In the genomic region with DNA sequence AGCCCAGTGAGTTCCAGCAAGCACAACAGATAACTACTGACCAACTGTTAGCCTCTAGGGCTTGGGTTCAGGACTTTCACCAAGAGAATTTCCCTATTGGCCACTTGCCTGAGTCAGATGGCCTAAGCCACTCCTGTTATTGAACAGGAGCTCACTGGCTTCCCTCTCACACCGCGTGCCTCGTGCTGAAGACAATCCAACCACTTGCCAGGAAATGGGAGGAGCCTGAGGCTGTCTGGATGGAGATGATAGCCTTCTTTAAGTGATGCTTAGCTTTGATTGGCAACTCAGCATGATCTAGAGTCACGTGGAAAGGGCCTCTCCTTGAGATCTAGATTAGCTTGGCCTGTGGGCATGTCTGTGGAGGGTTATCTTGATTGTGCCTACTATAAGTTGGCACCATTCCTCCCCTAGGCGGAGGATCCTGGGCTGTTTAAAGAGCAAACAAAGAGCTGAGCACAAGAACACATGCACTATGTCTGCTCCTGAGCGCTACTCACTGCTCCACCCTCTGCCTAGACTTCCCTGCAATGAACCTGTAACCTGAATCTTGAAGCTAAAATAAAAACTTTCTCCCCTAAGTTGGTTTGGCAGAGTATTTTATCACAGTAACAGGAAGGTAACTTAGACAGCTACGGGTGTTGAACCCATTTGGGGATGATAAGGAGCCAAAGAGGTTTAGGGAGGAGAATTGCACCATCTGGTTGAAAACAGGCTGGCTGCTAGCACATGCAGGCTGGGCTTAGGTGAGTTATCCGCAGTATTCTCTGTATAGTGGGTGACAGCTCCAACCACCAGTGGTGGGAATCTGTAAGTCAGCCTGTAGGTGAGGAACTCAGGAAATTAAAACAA, we compare ENCODE assay signal across 9 mouse cellular contexts. TPM values are rescaled to one million over a fixed set of nuclear protein-coding genes. Genes with fewer than 3 reads are reported as not detected.
DNase-seq lines count a peak whose midpoint lies in the region; ATAC-seq and TF ChIP-seq lines count a peak whose summit lies in the region.
"Had no signal": no experiment of that assay in that cellular context is flagged by ENCODE, and none has a peak within 500 bp of the region (broad histone marks: within the 10 kb centered on the region; RNA-seq: fewer than 3 reads in every experiment).

No protein-coding gene starts in this region.

- peaks cover 13% of the 10 kb centered on the region for H3K79me2 ChIP-seq in MEL (ENCODE audit: control insufficient read depth, insufficient read depth, low read length, poor library complexity)

- H3K27me3 ChIP-seq in MEL (ENCODE audit: control insufficient read depth in 1 of 2, insufficient read depth in 2 of 2, low read length in 2 of 2) = no peaks in the 10 kb centered on the region
- H3K27me3 ChIP-seq in heart, embryonic 13.5 days (replicated peaks) = no peaks in the 10 kb centered on the region
- H3K27me3 ChIP-seq in liver, postnatal 0 days (ENCODE audit: insufficient read depth, low read length) = no peaks in the 10 kb centered on the region
- H3K27me3 ChIP-seq: midbrain, embryonic 12.5 days had no signal

- no peak for TF ChIP-seq RAD21 in MEL (IDR thresholded peaks at IDR 0.05; ENCODE audit: low read depth, low read length)

- no peaks in the 10 kb centered on the region for H3K9me3 ChIP-seq in MEL (replicated peaks; ENCODE audit: insufficient read depth, low read length)
- no peaks in the 10 kb centered on the region for H3K9me3 ChIP-seq in heart, embryonic 13.5 days
- no peaks in the 10 kb centered on the region for H3K9me3 ChIP-seq in liver, postnatal 0 days (ENCODE audit: low read length)
- H3K9me3 ChIP-seq: midbrain, embryonic 12.5 days had no signal

- H3K36me3 ChIP-seq in MEL (ENCODE audit: control insufficient read depth in 1 of 2, insufficient read depth in 2 of 2, low read length in 2 of 2) = peaks cover 2 to 44% of the 10 kb centered on the region in 2 experiments
- H3K36me3 ChIP-seq in heart, embryonic 13.5 days = peaks cover 26% of the 10 kb centered on the region
- H3K36me3 ChIP-seq in liver, postnatal 0 days (replicated peaks; ENCODE audit: insufficient read depth, low read length) = peaks cover 9% of the 10 kb centered on the region

- peak; percentile 69 for ATAC-seq in heart, embryonic 13.5 days (ENCODE audit: extremely low read depth, insufficient number of reproducible peaks, low FRiP score, low TSS enrichment)
- peak; percentile 76 for ATAC-seq in liver, postnatal 0 days

- H3K4me1 ChIP-seq in MEL (ENCODE audit: control insufficient read depth in 1 of 2, insufficient read depth in 2 of 2, low read length in 2 of 2) = peaks cover 25 to 56% of the 10 kb centered on the region in 2 experiments
- peaks cover 61% of the 10 kb centered on the region for H3K4me1 ChIP-seq in heart, embryonic 13.5 days
- peaks cover 58% of the 10 kb centered on the region for H3K4me1 ChIP-seq in liver, postnatal 0 days (ENCODE audit: insufficient read depth)
- H3K4me1 ChIP-seq: midbrain, embryonic 12.5 days had no signal

- peak overlapping the region; percentile 42 for H3K9ac ChIP-seq in MEL (ENCODE audit: control insufficient read depth, low read depth, low read length, poor library complexity, severe bottlenecking)
- no peak overlapping the region for H3K9ac ChIP-seq in heart, embryonic 13.5 days
- 0 out of 2 replicates have a peak overlapping the region, but pooled peaks have one; percentile 31 for H3K9ac ChIP-seq in liver, postnatal 0 days (replicated peaks)
- H3K9ac ChIP-seq: midbrain, embryonic 12.5 days had no signal

- H3K27ac ChIP-seq in MEL (ENCODE audit: control insufficient read depth, low read depth, low read length) = peak overlapping the region; percentile 100
- peak overlapping the region; percentile 51 for H3K27ac ChIP-seq in heart, embryonic 13.5 days (replicated peaks)
- peak overlapping the region; percentile 96 for H3K27ac ChIP-seq in liver, postnatal 0 days (ENCODE audit: low read depth)
- H3K27ac ChIP-seq: midbrain, embryonic 12.5 days had no signal

- DNase-seq in CD4-positive helper T cell, adult 2 months (ENCODE audit: low read depth, low spot score) = peak; percentile 58
- DNase-seq in MEL (ENCODE audit: low read depth, low spot score) = peak; percentile 99
- DNase-seq in liver, postnatal 0 days = peak; percentile 83
- no peak for DNase-seq in right cerebral cortex, postnatal 36 days (ENCODE audit: low spot score in 2 of 2)
- DNase-seq in right cerebral cortex, adult 18-20 months = no peak
- no peak for DNase-seq in neural tube, embryonic 10.5 days (ENCODE audit: extremely low spot score, low spot score)
- DNase-seq: kidney, adult 8-10 months had no signal

- peak in 1 of 2 experiments; percentile 90; a peak in 3 of 4 replicates for TF ChIP-seq POLR2A in MEL (IDR thresholded peaks at IDR 0.05; ENCODE audit: control insufficient read depth in 1 of 2, insufficient read depth in 1 of 2, low read depth in 1 of 2, low read length in 2 of 2, poor library complexity in 1 of 2)

- H3K4me3 ChIP-seq in MEL (ENCODE audit: control insufficient read depth in 1 of 2, insufficient read depth in 1 of 2, low read depth in 2 of 2, low read length in 2 of 2) = no peak overlapping the region
- H3K4me3 ChIP-seq in heart, embryonic 13.5 days = no peak overlapping the region
- no peak overlapping the region for H3K4me3 ChIP-seq in liver, postnatal 0 days (ENCODE audit: low read depth, low read length)
- H3K4me3 ChIP-seq: midbrain, embryonic 12.5 days had no signal

- WGBS in heart, embryonic 13.5 days = 46% methylated on average over 8 of the region's 8 CpGs
- 43% methylated on average over 8 of the region's 8 CpGs for WGBS in liver, postnatal 0 days (ENCODE audit: insufficient replicate concordance)

- H3K4me2 ChIP-seq in heart, embryonic 13.5 days = peak overlapping the region; percentile 3; the same call in 1 of the 2 replicates
- H3K4me2 ChIP-seq in liver, postnatal 0 days (ENCODE audit: low read depth, low read length) = peak overlapping the region; percentile 48
- H3K4me2 ChIP-seq: midbrain, embryonic 12.5 days had no signal

- TF ChIP-seq CTCF in MEL (IDR thresholded peaks at IDR 0.05 in 2 of 3, conservative IDR thresholded peaks at IDR 0.05 in 1 of 3; ENCODE audit: control insufficient read depth in 1 of 3, insufficient read depth in 1 of 3, low read depth in 2 of 3, low read length in 3 of 3, poor library complexity in 1 of 3, severe bottlenecking in 1 of 3) = no peak
- no peak; the same call in 1 of the 2 replicates for TF ChIP-seq CTCF in liver, postnatal 0 days (IDR thresholded peaks at IDR 0.05; ENCODE audit: low read depth)

- peak; percentile 74 to 95 for TF ChIP-seq EP300 in MEL (IDR thresholded peaks at IDR 0.05; ENCODE audit: low read depth in 1 of 2, low read length in 2 of 2)
- TF ChIP-seq EP300 in liver, postnatal 0 days (IDR thresholded peaks at IDR 0.05; ENCODE audit: low read depth) = peak; percentile 96

TF ChIP-seq in MEL, 35 proteins besides CTCF, POLR2A, EP300 and RAD21 (continues in another document):
- TF ChIP-seq MXI1 (IDR thresholded peaks at IDR 0.05; ENCODE audit: low read depth, low read length) (peak; percentile 90), CHD2 (IDR thresholded peaks at IDR 0.05; ENCODE audit: low read length) (0 out of 2 replicates have a peak, but pooled peaks have one; percentile 7), BHLHE40 (IDR thresholded peaks at IDR 0.05; ENCODE audit: borderline replicate concordance, low read depth, low read length) (peak; percentile 97), TBP (IDR thresholded peaks at IDR 0.05; ENCODE audit: low read depth, low read length) (peak; percentile 93), MAFK (IDR thresholded peaks at IDR 0.05; ENCODE audit: borderline replicate concordance, low read depth, low read length) (peak; percentile 34; the same call in 1 of the 2 replicates), MYC (IDR thresholded peaks at IDR 0.05; ENCODE audit: low read depth, low read length) (peak; percentile 96), ZKSCAN1 (IDR thresholded peaks at IDR 0.05; ENCODE audit: low read depth, low read length) (no peak), TCF12 (IDR thresholded peaks at IDR 0.05; ENCODE audit: low read depth, low read length) (peak; percentile 97), ZNF384 (IDR thresholded peaks at IDR 0.05; ENCODE audit: low read depth, low read length) (no peak), MAX (IDR thresholded peaks at IDR 0.05; ENCODE audit: low read length) (peak; percentile 96)

RNA-seq across cellular contexts. Expression of gene Uba7, which starts 3.4 kb away (rescaled TPM):
- total RNA-seq in MEL (2012; rRNA removed) = 15.8 and 18.1 TPM in 2 replicates
- polyA plus RNA-seq in MEL (2012; ENCODE audit: insufficient read depth in 1 of 2, insufficient read length in 2 of 2, low read depth in 1 of 2, low replicate concordance in 2 of 2, missing spikeins in 1 of 2) = 10 to 100 TPM in 1 of 2 experiments, not detected in 1; 44.1 TPM
- 31.7 and 35.0 TPM in 2 replicates for polyA plus RNA-seq in heart, embryonic 13.5 days (2015; fragmentation: Nextera tagmentation; extraction: Ambion mirVana)
- 32.0 and 33.2 TPM in 2 replicates for polyA plus RNA-seq in liver, postnatal 0 days (2015; fragmentation: Nextera tagmentation; extraction: Ambion mirVana)

RNA-seq across cellular contexts. Expression of gene Gm20661, which starts 10.9 kb away (rescaled TPM):
- total RNA-seq in MEL (2012; rRNA removed) = 0.26 and 0.35 TPM in 2 replicates
- under 1 TPM in 1 of 2 experiments, not detected in 1; 0.85 TPM for polyA plus RNA-seq in MEL (2012; ENCODE audit: insufficient read depth in 1 of 2, insufficient read length in 2 of 2, low read depth in 1 of 2, low replicate concordance in 2 of 2, missing spikeins in 1 of 2)
- polyA plus RNA-seq in heart, embryonic 13.5 days (2015; fragmentation: Nextera tagmentation; extraction: Ambion mirVana) = 3.8 and 4.6 TPM in 2 replicates
- 0.12 and 0.31 TPM in 2 replicates for polyA plus RNA-seq in liver, postnatal 0 days (2015; fragmentation: Nextera tagmentation; extraction: Ambion mirVana)

RNA-seq across cellular contexts. Expression of gene Inka1, which starts 13.8 kb away (rescaled TPM):
- total RNA-seq in MEL (2012; rRNA removed) = 54.1 and 65.3 TPM in 2 replicates
- 10 to 100 TPM in 1 of 2 experiments, not detected in 1; 60.7 TPM for polyA plus RNA-seq in MEL (2012; ENCODE audit: insufficient read depth in 1 of 2, insufficient read length in 2 of 2, low read depth in 1 of 2, low replicate concordance in 2 of 2, missing spikeins in 1 of 2)
- 50.6 and 52.7 TPM in 2 replicates for polyA plus RNA-seq in heart, embryonic 13.5 days (2015; fragmentation: Nextera tagmentation; extraction: Ambion mirVana)
- polyA plus RNA-seq in liver, postnatal 0 days (2015; fragmentation: Nextera tagmentation; extraction: Ambion mirVana) = 28.5 and 30.6 TPM in 2 replicates

RNA-seq across cellular contexts. Expression of gene Cdhr4, which starts 20.4 kb away (rescaled TPM):
- total RNA-seq in MEL (2012; rRNA removed) = 0.65 and 1.5 TPM in 2 replicates
- 1 to 10 TPM in 1 of 2 experiments, not detected in 1; 4.4 TPM for polyA plus RNA-seq in MEL (2012; ENCODE audit: insufficient read depth in 1 of 2, insufficient read length in 2 of 2, low read depth in 1 of 2, low replicate concordance in 2 of 2, missing spikeins in 1 of 2)
- 7.6 and 7.7 TPM in 2 replicates for polyA plus RNA-seq in heart, embryonic 13.5 days (2015; fragmentation: Nextera tagmentation; extraction: Ambion mirVana)
- polyA plus RNA-seq in liver, postnatal 0 days (2015; fragmentation: Nextera tagmentation; extraction: Ambion mirVana) = 0.75 and 1.1 TPM in 2 replicates

RNA-seq across cellular contexts. Expression of gene Traip, which starts 22.0 kb away (rescaled TPM):
- 37.3 and 43.6 TPM in 2 replicates for total RNA-seq in MEL (2012; rRNA removed)
- 10 to 100 TPM in 1 of 2 experiments, not detected in 1; 65.2 TPM for polyA plus RNA-seq in MEL (2012; ENCODE audit: insufficient read depth in 1 of 2, insufficient read length in 2 of 2, low read depth in 1 of 2, low replicate concordance in 2 of 2, missing spikeins in 1 of 2)
- 11.9 and 12.4 TPM in 2 replicates for polyA plus RNA-seq in heart, embryonic 13.5 days (2015; fragmentation: Nextera tagmentation; extraction: Ambion mirVana)
- 5.4 and 6.5 TPM in 2 replicates for polyA plus RNA-seq in liver, postnatal 0 days (2015; fragmentation: Nextera tagmentation; extraction: Ambion mirVana)

Comparison
In these comparisons a context has a peak if more than half of its experiments do, and no peak if none do; other contexts are left out.
1. DNase-seq: peak in CD4-positive helper T cell, adult 2 months (single experiment), MEL (single experiment) and liver, postnatal 0 days (single experiment); none in right cerebral cortex, postnatal 36 days (0 of 2), right cerebral cortex, adult 18-20 months (single experiment) and neural tube, embryonic 10.5 days (single experiment).
2. Peak in every context shown above with its lines, with median percentiles within 50 percentile points of each other: H3K27ac ChIP-seq.